Mouse (Mus musculus) limb, embryonic 14.5 days (tissue): Measurements from ENCODE around the gene Phkg1. TPM values are rescaled to one million over a fixed set of nuclear protein-coding genes. Genes with fewer than 3 reads are reported as not detected.

Experiments
- ATAC-seq: fragments of 200-750 bp; cut with Nextera tagmentation; 2 replicates; pipeline ENCODE4 v1.8.0; 2017; ENCODE audit warnings: low read depth, moderate number of reproducible peaks, moderate TSS enrichment; ENCODE audit not compliant: low FRiP score
- DNase-seq: peaks from one replicate; pipeline ENCODE4 v3.0.0-alpha.2; 2015; ENCODE audit warnings: low spot score
- H3K27ac ChIP-seq: fragments of 300-500 bp; sonication (generic); replicated peaks from 2 replicates; pipeline ENCODE4 v1.5.1; 2014; ENCODE audit warnings: low read depth, mild to moderate bottlenecking, low read length, moderate library complexity, mixed read lengths
- H3K27me3 ChIP-seq: fragments of 300-500 bp; sonication (generic); 2 replicates; pipeline ENCODE4 v1.6.1; 2014; ENCODE audit warnings: low read length, mixed read lengths; ENCODE audit not compliant: control insufficient read depth, insufficient read depth
- H3K36me3 ChIP-seq: fragments of 300-500 bp; sonication (generic); 2 replicates; pipeline ENCODE4 v1.6.1; 2014; ENCODE audit warnings: mild to moderate bottlenecking, low read length, moderate library complexity, mixed read lengths; ENCODE audit not compliant: control insufficient read depth, insufficient read depth
- H3K4me1 ChIP-seq: fragments of 300-500 bp; sonication (generic); 2 replicates; pipeline ENCODE4 v1.6.1; 2014; ENCODE audit warnings: antibody characterized with exemption, low read length, mixed read lengths; ENCODE audit not compliant: control insufficient read depth, insufficient read depth
- H3K4me2 ChIP-seq: fragments of 300-500 bp; sonication (generic); replicated peaks from 2 replicates; pipeline ENCODE4 v1.6.1; 2014; ENCODE audit warnings: low read depth, mild to moderate bottlenecking, low read length, moderate library complexity; ENCODE audit not compliant: severe bottlenecking
- H3K4me3 ChIP-seq: fragments of 300-500 bp; sonication (generic); replicated peaks from 2 replicates; pipeline ENCODE4 v1.5.1; 2014; ENCODE audit warnings: low read length
- H3K9ac ChIP-seq: fragments of 300-500 bp; sonication (generic); 2 replicates; pipeline ENCODE4 v1.6.1; 2014; ENCODE audit warnings: mild to moderate bottlenecking, low read depth, low read length, moderate library complexity; ENCODE audit not compliant: severe bottlenecking
- H3K9me3 ChIP-seq: fragments of 300-500 bp; sonication (generic); 2 replicates; pipeline ENCODE4 v1.6.1; 2016; ENCODE audit warnings: low read length; ENCODE audit not compliant: control insufficient read depth
- POLR2A ChIP-seq: fragments of 200-500 bp; IDR thresholded peaks from 2 replicates; pipeline ENCODE4 v1.8.0; 2012; ENCODE audit warnings: inconsistent platforms, mild to moderate bottlenecking, moderate library complexity, borderline replicate concordance; ENCODE audit not compliant: insufficient read depth, insufficient read length; ENCODE audit errors: extremely low read depth
- WGBS: fragments of 180-500 bp; shearing (Covaris S2); extraction: QIAGEN DNeasy Blood & Tissue Kit; methylation state at CpG from one replicate; pipeline ENCODE4 v1.1.7; 2014; 5-methylcytosine and 5-hydroxymethylcytosine counted together
- polyA plus RNA-seq, 2 experiments: library from polyadenylated mRNA; depleted of rRNA in 1 of 2; stranded (reverse) in 1 of 2; unstranded in 1 of 2; fragments of >200 nt; fragmentation: Nextera tagmentation in 1 of 2; extraction: Ambion mirVana in 1 of 2; gene quantifications; 2 replicates each; pipeline versions ENCODE4 v1.2.1 to v1.2.3; 2012 to 2014

Phkg1 gene
- polyA plus RNA-seq, 2 experiments: 0.21 to 0.40 TPM

DNA sequence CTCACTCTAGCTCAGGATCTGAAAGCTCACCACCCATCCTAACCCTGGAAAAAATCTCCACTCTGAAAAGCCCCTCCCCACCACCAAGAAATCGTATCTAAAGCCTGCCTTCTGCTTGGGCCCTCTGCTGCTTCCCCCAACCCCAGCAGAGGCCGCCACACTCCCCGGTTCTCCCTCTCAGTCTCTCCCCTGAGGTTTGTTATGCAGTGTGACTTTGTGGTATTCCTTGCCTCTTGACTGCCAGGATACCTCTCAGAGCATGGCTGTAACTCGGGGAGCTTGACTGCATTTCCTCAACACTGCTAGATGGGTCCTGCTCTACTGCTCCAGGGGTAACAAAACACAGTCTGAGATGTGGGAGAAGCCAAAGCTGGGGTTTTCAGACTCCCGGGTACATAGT is 43.2 kb downstream of the Phkg1 start:
- Histone ChIP-seq H3K27me3 (no peaks in the 10 kb centered on the region), H3K4me1 (no peaks in the 10 kb centered on the region), H3K27ac (no peak overlapping the region), H3K4me3 (no peak overlapping the region), H3K36me3 (peaks cover 61% of the 10 kb centered on the region), H3K9ac (no peak overlapping the region), H3K4me2 (no peak overlapping the region), H3K9me3 (no peaks in the 10 kb centered on the region)
- 49% methylated on average over 5 of the region's 5 CpGs for WGBS
- no peak for TF ChIP-seq POLR2A
- DNase-seq: no peak
- no peak for ATAC-seq

GRCm38 (mm10) chr5:129847558-129847820 is 50.9 kb downstream of the Phkg1 start:
- 46% methylated on average over 8 of the region's 8 CpGs for WGBS
- peaks cover 4% of the 10 kb centered on the region for H3K4me1 ChIP-seq
- H3K27ac ChIP-seq: no peak overlapping the region
- no peaks in the 10 kb centered on the region for H3K27me3 ChIP-seq
- H3K36me3 ChIP-seq: peaks cover 28% of the 10 kb centered on the region
- peak overlapping the region; percentile 73 for H3K9ac ChIP-seq
- H3K4me2 ChIP-seq: peak overlapping the region; percentile 51
- no peak for TF ChIP-seq POLR2A
- ATAC-seq (no peak), DNase-seq (no peak)
- no peaks in the 10 kb centered on the region for H3K9me3 ChIP-seq
- H3K4me3 ChIP-seq: peak overlapping the region; percentile 72

DNA sequence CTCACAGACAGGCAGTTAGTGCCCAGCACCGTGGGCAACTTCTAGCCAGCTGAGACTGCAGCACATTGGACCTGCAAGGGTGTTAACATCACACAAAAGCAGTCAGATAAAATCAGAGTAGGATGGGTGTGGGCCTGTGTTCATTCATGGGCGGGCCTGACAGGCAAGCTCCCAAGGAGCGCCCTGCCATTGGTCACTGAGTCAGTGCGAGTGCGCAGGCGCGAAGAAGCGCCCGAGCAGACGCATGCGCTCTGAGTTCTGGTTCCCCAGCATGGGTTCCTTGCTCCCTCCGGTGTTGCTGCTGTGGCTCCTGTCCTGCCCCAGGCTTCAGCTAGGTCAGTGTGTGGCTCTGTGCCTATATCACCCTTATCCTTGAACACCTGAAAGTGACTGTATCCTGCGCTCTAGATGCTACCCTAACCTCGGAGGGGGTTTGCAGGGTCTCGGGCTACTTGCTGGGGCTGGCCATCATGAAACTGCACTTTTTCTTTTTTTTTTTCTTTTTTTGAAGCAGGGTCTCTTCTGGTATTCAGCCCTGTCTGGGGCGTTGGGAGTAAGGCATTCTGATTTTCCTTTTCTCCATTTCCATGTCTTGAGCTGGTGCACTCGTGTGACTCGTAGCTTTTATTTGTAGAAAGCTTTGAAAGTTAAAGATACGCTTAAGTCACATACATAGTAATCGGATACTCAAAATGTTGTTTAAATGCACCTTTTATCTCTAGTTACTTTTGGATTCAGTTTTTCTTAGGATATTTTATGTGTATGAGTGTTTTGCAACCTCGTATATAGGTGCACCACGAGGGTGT is 51.4 kb downstream of the Phkg1 start, which contains the start of gene Sumf2:
TSS of gene Sumf2 (plus strand) at position 235 of the 806 bp plus-strand sequence.
- H3K9ac ChIP-seq: peak within 1 kb of the TSS; percentile 73
- H3K4me3 ChIP-seq: peak within 1 kb of the TSS; percentile 72
- ATAC-seq (peak; percentile 98), DNase-seq (peak; percentile 96)
- H3K36me3 ChIP-seq: peaks cover 28% of the 10 kb centered on the region
- no peaks in the 10 kb centered on the region for H3K27me3 ChIP-seq
- H3K4me1 ChIP-seq: peaks cover 4% of the 10 kb centered on the region
- H3K4me2 ChIP-seq: peak within 1 kb of the TSS; percentile 51
- peak within 1 kb of the TSS; percentile 46; the same call in 1 of the 2 replicates for H3K27ac ChIP-seq
- WGBS: 11% methylated on average over 22 of the region's 22 CpGs
- peak; percentile 90; the same call in 1 of the 2 replicates for TF ChIP-seq POLR2A
- no peaks in the 10 kb centered on the region for H3K9me3 ChIP-seq

- no peak for TF ChIP-seq POLR2A
- Histone ChIP-seq H3K4me3 (no peak overlapping the region), H3K27ac (no peak overlapping the region), H3K36me3 (peaks cover 23% of the 10 kb centered on the region), H3K9me3 (no peaks in the 10 kb centered on the region), H3K9ac (no peak overlapping the region), H3K4me2 (no peak overlapping the region), H3K27me3 (no peaks in the 10 kb centered on the region), H3K4me1 (peaks cover 4% of the 10 kb centered on the region)
- WGBS: 92% methylated on average over 5 of the region's 5 CpGs
- no peak for ATAC-seq
- DNase-seq: no peak
These were observed 53.5 kb downstream of the Phkg1 start for GRCm38 (mm10) chr5:129844848-129845247.

Other genes starting within 250 kb of the Phkg1 start
- gene Zfp11, start 228.4 kb downstream of the Phkg1 start, polyA plus RNA-seq (2012; rRNA removed): 4.8 and 5.0 TPM in 2 replicates
- 3.8 and 4.6 TPM in 2 replicates for gene Zfp11, start 228.4 kb downstream of the Phkg1 start, polyA plus RNA-seq (2014; fragmentation: Nextera tagmentation; extraction: Ambion mirVana)
- gene Sept14, start 190.0 kb downstream of the Phkg1 start, polyA plus RNA-seq (2012; rRNA removed): not detected in 2 replicates
- not detected in 2 replicates for gene Sept14, start 190.0 kb downstream of the Phkg1 start, polyA plus RNA-seq (2014; fragmentation: Nextera tagmentation; extraction: Ambion mirVana)
- gene Mrps17, start 183.1 kb downstream of the Phkg1 start, polyA plus RNA-seq (2012; rRNA removed): 110 and 133 TPM in 2 replicates
- 201 and 209 TPM in 2 replicates for gene Mrps17, start 183.1 kb downstream of the Phkg1 start, polyA plus RNA-seq (2014; fragmentation: Nextera tagmentation; extraction: Ambion mirVana)
- gene Nipsnap2, start 173.5 kb downstream of the Phkg1 start, polyA plus RNA-seq (2012; rRNA removed): 86.1 and 88.5 TPM in 2 replicates
- 114 and 117 TPM in 2 replicates for gene Nipsnap2, start 173.5 kb downstream of the Phkg1 start, polyA plus RNA-seq (2014; fragmentation: Nextera tagmentation; extraction: Ambion mirVana)
- gene Psph, start 111.1 kb downstream of the Phkg1 start, polyA plus RNA-seq (2012; rRNA removed): 14.5 and 15.9 TPM in 2 replicates
- gene Psph, start 111.1 kb downstream of the Phkg1 start, polyA plus RNA-seq (2014; fragmentation: Nextera tagmentation; extraction: Ambion mirVana): 28.5 and 34.1 TPM in 2 replicates
- gene Sumf2, start 51.6 kb downstream of the Phkg1 start, polyA plus RNA-seq (2012; rRNA removed): 50.1 and 55.9 TPM in 2 replicates
- 53.8 and 61.3 TPM in 2 replicates for gene Sumf2, start 51.6 kb downstream of the Phkg1 start, polyA plus RNA-seq (2014; fragmentation: Nextera tagmentation; extraction: Ambion mirVana)
- 773 and 1,133 TPM in 2 replicates for gene Chchd2, start 11.1 kb downstream of the Phkg1 start, polyA plus RNA-seq (2012; rRNA removed)
- 901 and 959 TPM in 2 replicates for gene Chchd2, start 11.1 kb downstream of the Phkg1 start, polyA plus RNA-seq (2014; fragmentation: Nextera tagmentation; extraction: Ambion mirVana)
- gene Zbed5, start 2.8 kb downstream of the Phkg1 start, polyA plus RNA-seq (2012; rRNA removed): 8.8 and 9.1 TPM in 2 replicates
- 8.2 and 8.4 TPM in 2 replicates for gene Zbed5, start 2.8 kb downstream of the Phkg1 start, polyA plus RNA-seq (2014; fragmentation: Nextera tagmentation; extraction: Ambion mirVana)
- gene Nupr1l, start 10.0 kb upstream of the Phkg1 start, polyA plus RNA-seq (2012; rRNA removed): 4.3 and 4.5 TPM in 2 replicates
- 2.6 and 3.1 TPM in 2 replicates for gene Nupr1l, start 10.0 kb upstream of the Phkg1 start, polyA plus RNA-seq (2014; fragmentation: Nextera tagmentation; extraction: Ambion mirVana)
- 35.7 and 41.8 TPM in 2 replicates for gene Vkorc1l1, start 43.4 kb upstream of the Phkg1 start, polyA plus RNA-seq (2012; rRNA removed)
- gene Vkorc1l1, start 43.4 kb upstream of the Phkg1 start, polyA plus RNA-seq (2014; fragmentation: Nextera tagmentation; extraction: Ambion mirVana): 25.8 and 26.1 TPM in 2 replicates
- gene Gusb, start 104.5 kb upstream of the Phkg1 start, polyA plus RNA-seq (2012; rRNA removed): 37.2 and 43.5 TPM in 2 replicates
- gene Gusb, start 104.5 kb upstream of the Phkg1 start, polyA plus RNA-seq (2014; fragmentation: Nextera tagmentation; extraction: Ambion mirVana): 54.4 and 57.5 TPM in 2 replicates
- 21.5 and 24.5 TPM in 2 replicates for gene Asl, start 130.7 kb upstream of the Phkg1 start, polyA plus RNA-seq (2012; rRNA removed)
- gene Asl, start 130.7 kb upstream of the Phkg1 start, polyA plus RNA-seq (2014; fragmentation: Nextera tagmentation; extraction: Ambion mirVana): 34.5 and 36.5 TPM in 2 replicates
- gene Crcp, start 130.7 kb upstream of the Phkg1 start, polyA plus RNA-seq (2012; rRNA removed): 16.6 and 24.2 TPM in 2 replicates
- gene Crcp, start 130.7 kb upstream of the Phkg1 start, polyA plus RNA-seq (2014; fragmentation: Nextera tagmentation; extraction: Ambion mirVana): 25.3 and 25.4 TPM in 2 replicates
- gene Tpst1, start 174.8 kb upstream of the Phkg1 start, polyA plus RNA-seq (2012; rRNA removed): 59.3 and 68.2 TPM in 2 replicates
- gene Tpst1, start 174.8 kb upstream of the Phkg1 start, polyA plus RNA-seq (2014; fragmentation: Nextera tagmentation; extraction: Ambion mirVana): 114 and 117 TPM in 2 replicates
- gene Kctd7, start 246.3 kb upstream of the Phkg1 start, polyA plus RNA-seq (2012; rRNA removed): 5.5 and 7.7 TPM in 2 replicates
- gene Kctd7, start 246.3 kb upstream of the Phkg1 start, polyA plus RNA-seq (2014; fragmentation: Nextera tagmentation; extraction: Ambion mirVana): 6.1 and 6.2 TPM in 2 replicates